9 mouse cellular contexts compared by ENCODE assay signal in genomic region chr1:182490568-182490967, GRCm38 (mm10). TPM values are rescaled to one million over a fixed set of nuclear protein-coding genes. Genes with fewer than 3 reads are reported as not detected.
DNase-seq lines count a peak whose midpoint lies in the region; ATAC-seq and TF ChIP-seq lines count a peak whose summit lies in the region.
"Had no signal": no experiment of that assay in that cellular context is flagged by ENCODE, and none has a peak within 500 bp of the region (broad histone marks: within the 10 kb centered on the region; RNA-seq: fewer than 3 reads in every experiment).

No protein-coding gene starts in this region.

- H3K9ac ChIP-seq in neural tube, embryonic 12.5 days: no peak overlapping the region
- no peak overlapping the region for H3K9ac ChIP-seq in intestine, embryonic 14.5 days (ENCODE audit: low read length)
- H3K9ac ChIP-seq in stomach, embryonic 14.5 days (replicated peaks; ENCODE audit: low read depth, low read length): no peak overlapping the region

- H3K4me2 ChIP-seq in neural tube, embryonic 12.5 days (replicated peaks): no peak overlapping the region
- H3K4me2 ChIP-seq in intestine, embryonic 14.5 days (ENCODE audit: low read length): no peak overlapping the region
- H3K4me2 ChIP-seq in stomach, embryonic 14.5 days (replicated peaks; ENCODE audit: low read depth, low read length): no peak overlapping the region

- H3K27ac ChIP-seq in gastrocnemius, adult 2 months: peak overlapping the region; percentile 87
- no peak overlapping the region for H3K27ac ChIP-seq in neural tube, embryonic 12.5 days
- 0 out of 2 replicates have a peak overlapping the region, but pooled peaks have one; percentile 11 for H3K27ac ChIP-seq in intestine, embryonic 14.5 days (ENCODE audit: low read depth)
- H3K27ac ChIP-seq in stomach, embryonic 14.5 days (ENCODE audit: low read length): peak overlapping the region; percentile 66; the same call in 1 of the 2 replicates
- H3K27ac ChIP-seq: macrophage had no signal

- H3K27me3 ChIP-seq in neural tube, embryonic 12.5 days (replicated peaks): no peaks in the 10 kb centered on the region
- H3K27me3 ChIP-seq in intestine, embryonic 14.5 days (replicated peaks; ENCODE audit: control insufficient read depth, insufficient read depth, low read length): no peaks in the 10 kb centered on the region
- H3K27me3 ChIP-seq in stomach, embryonic 14.5 days (ENCODE audit: control insufficient read depth, insufficient read depth, low read length): no peaks in the 10 kb centered on the region

- peak; percentile 10; the same call in 1 of the 2 replicates for ATAC-seq in neural tube, embryonic 12.5 days (ENCODE audit: low FRiP score, low read depth)
- no peak for ATAC-seq in intestine, embryonic 14.5 days (replicated peaks; ENCODE audit: low FRiP score, low TSS enrichment, low read depth)
- ATAC-seq in stomach, embryonic 14.5 days (ENCODE audit: insufficient number of reproducible peaks, insufficient read depth, low FRiP score, low read depth): no peak
- no peak for ATAC-seq in erythroblast, adult 5-6 weeks (replicated peaks; ENCODE audit: low FRiP score, poor library complexity, severe bottlenecking)

- no peak overlapping the region for H3K4me3 ChIP-seq in gastrocnemius, adult 2 months
- H3K4me3 ChIP-seq in neural tube, embryonic 12.5 days: no peak overlapping the region
- no peak overlapping the region for H3K4me3 ChIP-seq in intestine, embryonic 14.5 days (ENCODE audit: low read depth, low read length)
- H3K4me3 ChIP-seq in stomach, embryonic 14.5 days (ENCODE audit: low read depth, low read length): no peak overlapping the region

- WGBS in neural tube, embryonic 12.5 days: 85% methylated on average over 7 of the region's 7 CpGs
- WGBS in intestine, embryonic 14.5 days: 77% methylated on average over 7 of the region's 7 CpGs
- WGBS in stomach, embryonic 14.5 days: 83% methylated on average over 7 of the region's 7 CpGs

- DNase-seq in gastrocnemius, adult 2 months: no peak
- DNase-seq in gastrocnemius, postnatal 4 days (ENCODE audit: low spot score in 2 of 2): no peak
- no peak for DNase-seq in neural tube, embryonic 10.5 days (ENCODE audit: extremely low spot score, low spot score)
- no peak for DNase-seq in intestine, embryonic 14.5 days (ENCODE audit: low spot score)
- no peak for DNase-seq in layer of hippocampus, postnatal 14 days (ENCODE audit: low spot score in 2 of 2)

- H3K36me3 ChIP-seq in neural tube, embryonic 12.5 days: peaks cover 47% of the 10 kb centered on the region
- peaks cover 57% of the 10 kb centered on the region for H3K36me3 ChIP-seq in intestine, embryonic 14.5 days (ENCODE audit: control insufficient read depth, insufficient read depth, low read length)
- peaks cover 25% of the 10 kb centered on the region for H3K36me3 ChIP-seq in stomach, embryonic 14.5 days (ENCODE audit: control insufficient read depth, insufficient read depth, low read length)

- TF ChIP-seq CTCF in gastrocnemius, adult 2 months (IDR thresholded peaks at IDR 0.05): peak; percentile 20; the same call in 1 of the 2 replicates

- H3K4me1 ChIP-seq in neural tube, embryonic 12.5 days: peaks cover 11% of the 10 kb centered on the region; the same call in 1 of the 2 replicates
- peaks cover 5% of the 10 kb centered on the region; the same call in 1 of the 2 replicates for H3K4me1 ChIP-seq in intestine, embryonic 14.5 days (replicated peaks; ENCODE audit: control insufficient read depth, insufficient read depth, low read length)
- H3K4me1 ChIP-seq in stomach, embryonic 14.5 days (ENCODE audit: control insufficient read depth, insufficient read depth, low read length): peaks cover 9% of the 10 kb centered on the region

- no peaks in the 10 kb centered on the region for H3K9me3 ChIP-seq in neural tube, embryonic 12.5 days
- H3K9me3 ChIP-seq in intestine, embryonic 14.5 days (ENCODE audit: control insufficient read depth, low read length): no peaks in the 10 kb centered on the region
- H3K9me3 ChIP-seq in stomach, embryonic 14.5 days (ENCODE audit: control insufficient read depth, low read depth, low read length): no peaks in the 10 kb centered on the region

- intact Hi-C loops in gastrocnemius, adult 2 months (cut with DNase I): no loop called here

RNA-seq across cellular contexts. Expression of gene Capn2, which starts 26.8 kb away (rescaled TPM):
- total RNA-seq in gastrocnemius, adult 2 months (2021): 10 to 100 TPM; 46.7 to 55.3 TPM
- 100 to 1,000 TPM; 103 to 106 TPM for total RNA-seq in gastrocnemius, postnatal 4 days (2021)
- polyA plus RNA-seq in neural tube, embryonic 12.5 days (2016; fragmentation: Nextera tagmentation; extraction: Ambion mirVana): 104 and 115 TPM in 2 replicates
- 89.9 and 94.5 TPM in 2 replicates for polyA plus RNA-seq in intestine, embryonic 14.5 days (2014; fragmentation: Nextera tagmentation; extraction: Ambion mirVana)
- 89.2 and 96.4 TPM in 2 replicates for polyA plus RNA-seq in stomach, embryonic 14.5 days (2014; fragmentation: Nextera tagmentation; extraction: Ambion mirVana)
- total RNA-seq in layer of hippocampus, postnatal 14 days (2021): 10 to 100 TPM; 67.8 to 69.2 TPM
- 4.6 and 7.5 TPM in 2 replicates for total RNA-seq in erythroblast, adult 5-6 weeks (2015; ENCODE audit: low replicate concordance)
- 7.2 and 11.4 TPM in 2 replicates for total RNA-seq in erythroblast, adult 5-6 weeks (2017; ENCODE audit: low replicate concordance)
